Mouse (Mus musculus) stomach, postnatal 0 days (tissue): ENCODE results near the gene Kif19a.

ENCODE experiments used
- CTCF ChIP-seq: IDR thresholded peaks from 2 replicates; pipeline ENCODE4 v1.5.1; 2016; ENCODE audit warnings: antibody characterized with exemption, low read depth, mild to moderate bottlenecking, moderate library complexity
- EP300 ChIP-seq: optimal IDR thresholded peaks from 2 replicates; pipeline ENCODE3; 2016; ENCODE audit warnings: antibody characterized with exemption

DNA sequence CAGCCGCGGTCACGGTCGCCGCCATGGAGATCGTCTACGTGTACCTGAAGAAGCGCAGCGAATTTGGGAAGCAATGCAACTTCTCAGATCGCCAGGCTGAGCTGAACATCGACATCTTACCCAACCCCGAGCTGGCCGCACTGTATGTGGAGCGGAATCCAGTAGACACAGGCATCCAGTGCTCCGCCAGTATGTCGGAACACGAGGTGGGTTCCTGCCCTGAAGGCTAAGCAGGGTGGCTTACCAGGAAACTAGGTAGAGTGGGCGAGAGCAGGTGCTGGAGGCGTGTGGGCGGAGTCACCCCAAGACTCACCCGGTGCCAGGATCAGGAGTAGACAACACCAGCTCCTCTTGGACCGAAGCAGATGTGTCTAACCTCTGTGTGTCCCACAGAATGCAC lies 32.3 kb upstream of the Kif19a start:
- TF ChIP-seq CTCF (no peak), EP300 (no peak)
